Mouse (Mus musculus) stomach, embryonic 16.5 days (tissue): Measurements from ENCODE around the gene Gm11492. TPM values are rescaled to one million over a fixed set of nuclear protein-coding genes. Genes with fewer than 3 reads are reported as not detected.

Source experiments
- ATAC-seq: fragments of 200-750 bp; cut with Nextera tagmentation; 2 replicates; pipeline ENCODE4 v1.8.0; 2017; ENCODE audit warnings: moderate number of reproducible peaks, moderate TSS enrichment; ENCODE audit not compliant: insufficient read depth, low FRiP score
- H3K27ac ChIP-seq: fragments of 300-500 bp; sonication (generic); 2 replicates; pipeline ENCODE4 v1.5.1; 2014; ENCODE audit warnings: low read length
- H3K27me3 ChIP-seq: fragments of 300-500 bp; sonication (generic); 2 replicates; pipeline ENCODE4 v1.6.1; 2014; ENCODE audit warnings: low read length, control low read depth, mixed read lengths; ENCODE audit not compliant: control insufficient read depth, insufficient read depth
- H3K36me3 ChIP-seq: fragments of 300-500 bp; sonication (generic); 2 replicates; pipeline ENCODE4 v1.6.1; 2014; ENCODE audit warnings: low read length; ENCODE audit not compliant: control insufficient read depth, insufficient read depth
- H3K4me1 ChIP-seq: fragments of 300-500 bp; sonication (generic); 2 replicates; pipeline ENCODE4 v1.6.1; 2014; ENCODE audit warnings: low read length, control low read depth, mixed read lengths; ENCODE audit not compliant: control insufficient read depth, insufficient read depth
- H3K4me2 ChIP-seq: fragments of 300-500 bp; sonication (generic); 2 replicates; pipeline ENCODE4 v1.6.1; 2014; ENCODE audit warnings: low read depth, low read length, mixed read lengths
- H3K4me3 ChIP-seq: fragments of 300-500 bp; sonication (generic); replicated peaks from 2 replicates; pipeline ENCODE4 v1.5.1; 2014; ENCODE audit warnings: mild to moderate bottlenecking, low read length
- H3K9ac ChIP-seq: fragments of 300-500 bp; sonication (generic); 2 replicates; pipeline ENCODE4 v1.6.1; 2014; ENCODE audit warnings: low read length
- H3K9me3 ChIP-seq: fragments of 300-500 bp; sonication (generic); replicated peaks from 2 replicates; pipeline ENCODE4 v1.6.1; 2016; ENCODE audit warnings: low read length, control low read depth; ENCODE audit not compliant: control insufficient read depth
- WGBS: fragments of 180-500 bp; shearing (Covaris S2); extraction: QIAGEN DNeasy Blood & Tissue Kit; methylation state at CpG from one replicate; pipeline ENCODE4 v1.1.7; 2014; 5-methylcytosine and 5-hydroxymethylcytosine counted together
- polyA plus RNA-seq: library from polyadenylated mRNA; unstranded; fragments of >200 nt; fragmentation: Nextera tagmentation; extraction: Ambion mirVana; gene quantifications from 2 replicates; pipeline ENCODE4 v1.2.1, GENCODE M21; 2015

Gm11492 gene
- polyA plus RNA-seq, 1 experiment from 2014 or later: not detected

GRCm38 (mm10) chr11:87553342-87553741 lies 13.1 kb upstream of the Gm11492 start:
- H3K27me3 ChIP-seq: no peaks in the 10 kb centered on the region
- H3K36me3 ChIP-seq: no peaks in the 10 kb centered on the region
- H3K27ac ChIP-seq: no peak overlapping the region
- 78% methylated on average over 4 of the region's 4 CpGs for WGBS
- H3K4me3 ChIP-seq: no peak overlapping the region
- H3K4me2 ChIP-seq: no peak overlapping the region
- H3K9ac ChIP-seq: no peak overlapping the region
- ATAC-seq: no peak
- H3K9me3 ChIP-seq: no peaks in the 10 kb centered on the region
- peaks cover 14% of the 10 kb centered on the region for H3K4me1 ChIP-seq

GRCm38 (mm10) chr11:87554386-87554785 lies 12.1 kb upstream of the Gm11492 start:
- Histone ChIP-seq H3K9me3 (no peaks in the 10 kb centered on the region), H3K27me3 (no peaks in the 10 kb centered on the region), H3K4me1 (peaks cover 14% of the 10 kb centered on the region), H3K4me2 (no peak overlapping the region), H3K27ac (no peak overlapping the region), H3K36me3 (no peaks in the 10 kb centered on the region), H3K9ac (no peak overlapping the region), H3K4me3 (no peak overlapping the region)
- no peak; the same call in 1 of the 2 replicates for ATAC-seq
- WGBS: 33% methylated on average over 5 of the region's 5 CpGs

- Histone ChIP-seq H3K27ac (peak overlapping the region; percentile 44; the same call in 1 of the 2 replicates), H3K36me3 (no peaks in the 10 kb centered on the region), H3K27me3 (no peaks in the 10 kb centered on the region), H3K9ac (no peak overlapping the region), H3K4me3 (no peak overlapping the region), H3K4me2 (no peak overlapping the region), H3K4me1 (peaks cover 14% of the 10 kb centered on the region), H3K9me3 (no peaks in the 10 kb centered on the region)
- peak; percentile 56; the same call in 1 of the 2 replicates for ATAC-seq
- 18% methylated on average over 2 of the region's 2 CpGs for WGBS
Measured at GRCm38 (mm10) chr11:87555106-87555703, 11.2 kb upstream of the Gm11492 start.

GRCm38 (mm10) chr11:87561208-87561607 lies 5.2 kb upstream of the Gm11492 start:
- H3K27me3 ChIP-seq: no peaks in the 10 kb centered on the region
- ATAC-seq: no peak
- no peaks in the 10 kb centered on the region for H3K9me3 ChIP-seq
- 70% methylated on average over 6 of the region's 6 CpGs for WGBS
- no peak overlapping the region for H3K9ac ChIP-seq
- no peaks in the 10 kb centered on the region for H3K36me3 ChIP-seq
- no peaks in the 10 kb centered on the region for H3K4me1 ChIP-seq
- no peak overlapping the region for H3K27ac ChIP-seq
- H3K4me2 ChIP-seq: no peak overlapping the region
- no peak overlapping the region for H3K4me3 ChIP-seq

- Histone ChIP-seq H3K4me2 (no peak within 1 kb of the TSS), H3K4me1 (no peaks in the 10 kb centered on the region), H3K36me3 (no peaks in the 10 kb centered on the region), H3K9me3 (no peaks in the 10 kb centered on the region), H3K27ac (no peak within 1 kb of the TSS), H3K9ac (no peak within 1 kb of the TSS), H3K4me3 (no peak within 1 kb of the TSS), H3K27me3 (no peaks in the 10 kb centered on the region)
- WGBS: 70% methylated on average over 7 of the region's 7 CpGs
- ATAC-seq: no peak
Measured at GRCm38 (mm10) chr11:87568255-87568953, 2.0 kb downstream of the Gm11492 start, which contains the start of gene Sept4. Gene Sept4 (plus strand): TSS chr11:87568903.

DNA sequence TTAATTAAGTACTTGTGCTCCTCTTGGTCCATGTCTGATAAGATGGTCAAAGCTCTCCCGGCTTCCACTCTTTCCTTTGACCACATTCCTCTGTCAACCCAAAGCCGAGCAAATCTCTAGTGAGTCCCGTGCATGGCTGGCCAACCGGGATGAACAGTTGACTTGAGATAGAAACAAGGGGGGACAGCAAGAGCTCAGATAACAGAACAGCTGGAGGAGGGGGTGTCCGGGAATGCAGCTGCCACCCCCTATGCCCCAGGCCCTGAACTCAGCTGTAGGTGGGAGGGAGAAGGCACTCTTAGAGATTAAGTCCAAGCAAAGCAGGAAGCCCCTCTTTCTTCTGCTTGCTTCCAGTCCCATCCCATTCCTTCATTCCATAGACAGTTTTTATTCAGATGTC lies 4.3 kb downstream of the Gm11492 start:
- Histone ChIP-seq H3K4me2 (no peak overlapping the region), H3K9ac (no peak overlapping the region), H3K9me3 (no peaks in the 10 kb centered on the region), H3K36me3 (no peaks in the 10 kb centered on the region), H3K27ac (no peak overlapping the region), H3K4me3 (no peak overlapping the region), H3K27me3 (no peaks in the 10 kb centered on the region), H3K4me1 (no peaks in the 10 kb centered on the region)
- 56% methylated on average over 5 of the region's 5 CpGs for WGBS
- no peak for ATAC-seq

- Histone ChIP-seq H3K27ac (no peak overlapping the region), H3K4me2 (no peak overlapping the region), H3K4me1 (no peaks in the 10 kb centered on the region), H3K9ac (no peak overlapping the region), H3K36me3 (no peaks in the 10 kb centered on the region), H3K9me3 (no peaks in the 10 kb centered on the region), H3K4me3 (no peak overlapping the region), H3K27me3 (no peaks in the 10 kb centered on the region)
- ATAC-seq: no peak
- 92% methylated on average over 1 of the region's 1 CpGs for WGBS
Measured at GRCm38 (mm10) chr11:87571361-87571950, 5.0 kb downstream of the Gm11492 start.

DNA sequence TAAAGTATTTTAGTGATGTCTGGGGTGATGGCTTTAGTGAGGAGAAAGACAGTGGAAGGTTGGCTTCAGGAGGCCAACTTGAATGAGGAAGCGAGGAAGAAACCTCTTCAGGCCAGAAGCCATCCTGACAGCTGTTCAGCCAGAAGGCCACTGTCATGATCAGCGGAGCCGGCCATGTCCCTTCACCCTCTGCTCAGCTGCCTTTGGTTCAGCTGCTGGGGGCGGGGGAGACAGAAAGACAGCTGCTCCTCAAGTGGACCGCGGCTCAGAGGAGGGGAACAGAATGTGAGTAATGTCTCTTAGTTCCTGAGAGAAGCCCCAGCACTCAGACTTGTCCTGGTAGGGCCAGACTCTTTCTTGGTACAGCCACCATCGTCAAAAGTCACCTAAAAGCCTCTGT lies 7.3 kb downstream of the Gm11492 start:
- H3K4me1 ChIP-seq: peaks cover 5% of the 10 kb centered on the region; the same call in 1 of the 2 replicates

DNA sequence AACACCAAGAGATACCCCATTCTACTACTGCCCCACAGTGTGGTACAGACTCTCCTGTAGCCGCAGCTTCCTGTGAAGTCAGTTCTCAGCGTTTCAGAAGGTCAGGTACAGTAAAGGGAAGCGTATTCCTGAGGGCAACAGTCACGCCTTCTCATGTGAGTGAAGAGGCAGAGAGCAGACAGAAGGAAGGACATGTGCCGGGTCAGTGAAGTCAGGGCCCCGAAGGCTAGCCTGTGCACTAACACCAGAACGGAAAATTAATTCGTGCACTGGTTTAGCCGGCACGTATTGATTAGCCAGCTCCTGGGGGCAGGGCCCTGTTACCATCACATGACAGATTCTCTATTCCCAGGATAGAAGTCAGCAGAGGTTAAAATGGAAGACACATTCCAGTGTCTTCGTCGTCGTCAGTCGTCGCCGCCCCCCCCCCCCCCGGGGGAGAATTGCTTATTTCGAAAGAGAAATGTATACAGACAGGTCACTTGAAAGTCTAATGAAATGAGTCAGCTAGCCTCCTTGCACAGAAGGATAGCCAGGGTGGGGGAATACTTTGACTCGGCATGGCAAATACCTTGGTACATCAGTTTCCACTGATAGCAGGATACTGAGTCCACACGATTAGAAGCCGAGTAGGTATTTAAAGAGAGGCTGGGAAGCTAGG lies 8.2 kb downstream of the Gm11492 start:
- Histone ChIP-seq H3K27me3 (no peaks in the 10 kb centered on the region), H3K9me3 (no peaks in the 10 kb centered on the region), H3K36me3 (no peaks in the 10 kb centered on the region), H3K4me2 (no peak overlapping the region), H3K4me3 (no peak overlapping the region), H3K9ac (no peak overlapping the region), H3K27ac (no peak overlapping the region), H3K4me1 (peaks cover 5% of the 10 kb centered on the region; the same call in 1 of the 2 replicates)
- 58% methylated on average over 21 of the region's 21 CpGs for WGBS
- ATAC-seq: no peak

More for the DNA sequence above, 7.3 kb downstream of the Gm11492 start:
- ATAC-seq: no peak
- Histone ChIP-seq H3K4me3 (no peak overlapping the region), H3K9me3 (no peaks in the 10 kb centered on the region), H3K9ac (no peak overlapping the region), H3K27ac (no peak overlapping the region), H3K36me3 (no peaks in the 10 kb centered on the region), H3K4me2 (no peak overlapping the region), H3K27me3 (no peaks in the 10 kb centered on the region)
- WGBS: 64% methylated on average over 7 of the region's 7 CpGs
